Mouse (Mus musculus): ENCODE measurements around the gene Supt4a.

Gene Supt4a

GRCm38 (mm10) chr11:87768745-87769144, 31.4 kb downstream of the Supt4a start:
- no peak for DNase-seq (ENCODE audit: low spot score)

- DNase-seq (ENCODE audit: low spot score): peak; percentile 70
These were observed 33.6 kb downstream of the Supt4a start for GRCm38 (mm10) chr11:87770989-87771388.

GRCm38 (mm10) chr11:87772354-87772753, 35.0 kb downstream of the Supt4a start:
- no peak for DNase-seq (ENCODE audit: low spot score)

GRCm38 (mm10) chr11:87778100-87778765, 40.9 kb downstream of the Supt4a start:
- DNase-seq (ENCODE audit: low spot score): peak; percentile 83

GRCm38 (mm10) chr11:87778915-87779314, 41.6 kb downstream of the Supt4a start:
- DNase-seq (ENCODE audit: low spot score): no peak

- DNase-seq (ENCODE audit: low spot score): no peak
These were observed 42.0 kb downstream of the Supt4a start for GRCm38 (mm10) chr11:87779392-87779791.

- no peak for DNase-seq (ENCODE audit: low spot score)
These were observed 42.8 kb downstream of the Supt4a start for GRCm38 (mm10) chr11:87780130-87780529.

- DNase-seq (ENCODE audit: low spot score): no peak
These were observed 52.7 kb downstream of the Supt4a start for GRCm38 (mm10) chr11:87790088-87790487.
